Mouse (Mus musculus) liver, postnatal 0 days (tissue): ENCODE results near the gene Slc39a2.

ENCODE experiments used
- CTCF ChIP-seq: sonication (generic); IDR thresholded peaks from 2 replicates; pipeline ENCODE4 v1.5.1; 2016; ENCODE audit warnings: antibody characterized with exemption, low read depth
- EP300 ChIP-seq: IDR thresholded peaks from 2 replicates; pipeline ENCODE4 v1.6.1; 2016; ENCODE audit warnings: antibody characterized with exemption, low read depth, mild to moderate bottlenecking

DNA sequence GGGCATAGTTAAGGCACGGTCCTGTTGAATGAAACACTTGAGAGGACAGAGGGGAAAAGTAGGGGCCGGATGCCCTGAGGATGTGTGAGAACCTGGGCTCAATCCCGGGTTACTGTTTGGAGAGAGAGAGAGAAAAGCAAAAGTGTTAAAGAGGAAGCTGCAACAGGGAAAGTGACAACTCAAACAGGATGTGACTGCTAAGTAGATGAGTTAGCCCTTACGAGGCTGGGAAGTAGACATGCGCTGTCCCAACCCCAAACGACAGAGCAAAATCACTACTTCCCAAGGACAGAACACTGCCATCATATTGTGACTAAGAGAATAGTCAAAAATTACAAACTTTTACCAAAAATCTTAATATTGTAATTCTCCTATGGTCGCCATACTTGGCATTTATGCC is 49.5 kb downstream of the Slc39a2 start:
- TF ChIP-seq EP300 (no peak), CTCF (no peak)
